ENCODE assay signal across 9 mouse cellular contexts in genomic region chr1:92177196-92177595, GRCm38 (mm10). TPM values are rescaled to one million over a fixed set of nuclear protein-coding genes. Genes with fewer than 3 reads are reported as not detected.
DNase-seq lines count a peak whose midpoint lies in the region; ATAC-seq and TF ChIP-seq lines count a peak whose summit lies in the region.
"Had no signal": no experiment of that assay in that cellular context is flagged by ENCODE, and none has a peak within 500 bp of the region (broad histone marks: within the 10 kb centered on the region; RNA-seq: fewer than 3 reads in every experiment).

No protein-coding gene starts in this region.

- H3K9me3 ChIP-seq in lung, embryonic 14.5 days (ENCODE audit: low read depth, low read length) = no peaks in the 10 kb centered on the region
- H3K9me3 ChIP-seq in lung, postnatal 0 days (ENCODE audit: low read length) = no peaks in the 10 kb centered on the region
- H3K9me3 ChIP-seq in forebrain, embryonic 16.5 days (ENCODE audit: control insufficient read depth, low read length) = no peaks in the 10 kb centered on the region
- no peaks in the 10 kb centered on the region for H3K9me3 ChIP-seq in neural tube, embryonic 15.5 days (replicated peaks)

- WGBS in lung, embryonic 14.5 days = 61% methylated on average over 3 of the region's 3 CpGs
- 75% methylated on average over 3 of the region's 3 CpGs for WGBS in lung, postnatal 0 days
- WGBS in forebrain, embryonic 16.5 days = 64% methylated on average over 3 of the region's 3 CpGs
- WGBS in neural tube, embryonic 15.5 days = 58% methylated on average over 3 of the region's 3 CpGs

- no peak overlapping the region for H3K4me3 ChIP-seq in lung, embryonic 14.5 days (ENCODE audit: low read depth, low read length)
- H3K4me3 ChIP-seq in lung, postnatal 0 days (ENCODE audit: low read depth, low read length) = no peak overlapping the region
- no peak overlapping the region for H3K4me3 ChIP-seq in forebrain, embryonic 16.5 days (replicated peaks; ENCODE audit: low read length)
- 0 out of 2 replicates have a peak overlapping the region, but pooled peaks have one; percentile 83 for H3K4me3 ChIP-seq in neural tube, embryonic 15.5 days (replicated peaks)

- no peaks in the 10 kb centered on the region for H3K27me3 ChIP-seq in lung, embryonic 14.5 days (ENCODE audit: insufficient read depth, low read length)
- no peaks in the 10 kb centered on the region for H3K27me3 ChIP-seq in lung, postnatal 0 days (replicated peaks; ENCODE audit: insufficient read depth, low read length)
- H3K27me3 ChIP-seq in forebrain, embryonic 16.5 days (replicated peaks; ENCODE audit: control insufficient read depth, insufficient read depth, low read length) = no peaks in the 10 kb centered on the region
- H3K27me3 ChIP-seq in neural tube, embryonic 15.5 days (replicated peaks) = no peaks in the 10 kb centered on the region

- no peak for ATAC-seq in lung, embryonic 14.5 days (ENCODE audit: insufficient read depth)
- no peak for ATAC-seq in lung, postnatal 0 days
- no peak for ATAC-seq in forebrain, embryonic 16.5 days
- no peak for ATAC-seq in neural tube, embryonic 15.5 days (ENCODE audit: low FRiP score)

- H3K4me1 ChIP-seq in lung, embryonic 14.5 days (ENCODE audit: insufficient read depth) = 0 out of 2 replicates have a peak, but pooled peaks cover 9% of the 10 kb centered on the region
- peaks cover 15% of the 10 kb centered on the region; the same call in 1 of the 2 replicates for H3K4me1 ChIP-seq in lung, postnatal 0 days (ENCODE audit: insufficient read depth, low read depth, low read length)
- H3K4me1 ChIP-seq in forebrain, embryonic 16.5 days (replicated peaks; ENCODE audit: control insufficient read depth, insufficient read depth, low read length) = peaks cover 38% of the 10 kb centered on the region
- H3K4me1 ChIP-seq in neural tube, embryonic 15.5 days = peaks cover 66% of the 10 kb centered on the region

- no peak overlapping the region for H3K4me2 ChIP-seq in lung, embryonic 14.5 days
- no peak overlapping the region for H3K4me2 ChIP-seq in lung, postnatal 0 days (replicated peaks; ENCODE audit: low read depth, low read length)
- peak overlapping the region; percentile 56 for H3K4me2 ChIP-seq in forebrain, embryonic 16.5 days (ENCODE audit: low read length)
- H3K4me2 ChIP-seq in neural tube, embryonic 15.5 days = peak overlapping the region; percentile 73

- H3K27ac ChIP-seq in lung, embryonic 14.5 days (ENCODE audit: low read depth) = peak overlapping the region; percentile 5; the same call in 1 of the 2 replicates
- H3K27ac ChIP-seq in lung, postnatal 0 days (ENCODE audit: low read length) = no peak overlapping the region
- H3K27ac ChIP-seq in forebrain, embryonic 16.5 days (ENCODE audit: low read length) = no peak overlapping the region
- H3K27ac ChIP-seq in neural tube, embryonic 15.5 days (replicated peaks) = no peak overlapping the region

- H3K9ac ChIP-seq in lung, embryonic 14.5 days = no peak overlapping the region
- H3K9ac ChIP-seq in lung, postnatal 0 days (replicated peaks; ENCODE audit: low read depth) = no peak overlapping the region
- peak overlapping the region; percentile 52; the same call in 1 of the 2 replicates for H3K9ac ChIP-seq in forebrain, embryonic 16.5 days (replicated peaks; ENCODE audit: low read depth, low read length)
- H3K9ac ChIP-seq in neural tube, embryonic 15.5 days (replicated peaks) = peak overlapping the region; percentile 10; the same call in 1 of the 2 replicates

- no peak for DNase-seq in lung, embryonic 14.5 days
- DNase-seq in lung, postnatal 0 days (ENCODE audit: low spot score) = no peak
- DNase-seq in induced T-regulatory cell, adult 2 months (ENCODE audit: low read depth) = peak; percentile 13
- no peak for DNase-seq in gastrocnemius, postnatal 4 days (ENCODE audit: low spot score in 2 of 2)
- DNase-seq in c-Kit-positive CD71-positive TER-119-positive erythroid progenitor cells, embryonic 14.5 days (ENCODE audit: low spot score) = no peak
- no peak for DNase-seq in left cerebral cortex, postnatal 14 days (ENCODE audit: low spot score in 2 of 2)
- DNase-seq: thymus, postnatal 25 days had no signal

- intact Hi-C loops in left cerebral cortex, postnatal 14 days (cut with DNase I) = loop anchor here (5.0 to 10.0 kb wide), 3 partner anchors 72 to 275 kb away; no protein-coding TSS in a partner anchor

- no peak for TF ChIP-seq EP300 in lung, postnatal 0 days (IDR thresholded peaks at IDR 0.05)

- no peak for TF ChIP-seq CTCF in lung, embryonic 14.5 days (IDR thresholded peaks at IDR 0.05; ENCODE audit: low read depth)
- TF ChIP-seq CTCF in lung, postnatal 0 days (IDR thresholded peaks at IDR 0.05) = no peak

- H3K36me3 ChIP-seq in lung, embryonic 14.5 days (ENCODE audit: insufficient read depth) = no peaks in the 10 kb centered on the region
- H3K36me3 ChIP-seq in lung, postnatal 0 days (ENCODE audit: insufficient read depth, low read length) = no peaks in the 10 kb centered on the region
- no peaks in the 10 kb centered on the region for H3K36me3 ChIP-seq in forebrain, embryonic 16.5 days (ENCODE audit: control insufficient read depth, insufficient read depth)
- H3K36me3 ChIP-seq in neural tube, embryonic 15.5 days = no peaks in the 10 kb centered on the region

RNA-seq across cellular contexts. Expression of gene Hdac4, which starts 18.3 kb away (rescaled TPM):
- polyA plus RNA-seq in lung, embryonic 14.5 days (2014; fragmentation: Nextera tagmentation; extraction: Ambion mirVana) = 17.4 and 20.2 TPM in 2 replicates
- polyA plus RNA-seq in lung, postnatal 0 days (2015; fragmentation: Nextera tagmentation; extraction: Ambion mirVana) = 16.3 and 17.1 TPM in 2 replicates
- polyA plus RNA-seq in forebrain, embryonic 16.5 days (2015; fragmentation: Nextera tagmentation; extraction: Ambion mirVana) = 31.3 and 32.8 TPM in 2 replicates
- 31.2 and 37.7 TPM in 2 replicates for polyA plus RNA-seq in neural tube, embryonic 15.5 days (2015; fragmentation: Nextera tagmentation; extraction: Ambion mirVana)
- total RNA-seq in gastrocnemius, postnatal 4 days (2021) = 10 to 100 TPM; 59.1 to 62.9 TPM
- 100 to 1,000 TPM; 106 to 114 TPM for total RNA-seq in left cerebral cortex, postnatal 14 days (2021)

Comparison
In these comparisons a context has a peak if more than half of its experiments do, and no peak if none do; other contexts are left out.
1. H3K4me2 ChIP-seq: peak in forebrain, embryonic 16.5 days (single experiment) and neural tube, embryonic 15.5 days (single experiment); none in lung, embryonic 14.5 days (single experiment) and lung, postnatal 0 days (single experiment).
2. H3K9ac ChIP-seq: peak in forebrain, embryonic 16.5 days (single experiment) and neural tube, embryonic 15.5 days (single experiment); none in lung, embryonic 14.5 days (single experiment) and lung, postnatal 0 days (single experiment).